Mouse (Mus musculus) brown adipose tissue, adult 24 weeks (tissue): ENCODE measurements around the gene Zfp637. TPM values are rescaled to one million over a fixed set of nuclear protein-coding genes. Genes with fewer than 3 reads are reported as not detected.
"Not testable (repeated sequence)": the region's sequence is repeated elsewhere in the genome, so short reads cannot be mapped to it uniquely, and the experiment has no call there.

Source experiments
- H3K27ac ChIP-seq: fragments of 200-500 bp; replicated peaks from 2 replicates; pipeline ENCODE4 v1.5.1; 2012; ENCODE audit warnings: low read depth, mild to moderate bottlenecking, low read length
- H3K4me1 ChIP-seq: fragments of 200-500 bp; 2 replicates; pipeline ENCODE4 v1.6.1; 2012; ENCODE audit warnings: low read length, mixed read lengths; ENCODE audit not compliant: control insufficient read depth, insufficient read depth, insufficient read length
- H3K4me3 ChIP-seq: fragments of 200-500 bp; 2 replicates; pipeline ENCODE4 v1.5.1; 2012; ENCODE audit warnings: low read depth, mild to moderate bottlenecking, low read length, moderate library complexity; ENCODE audit not compliant: insufficient read depth
- polyA plus RNA-seq: library from polyadenylated mRNA; stranded (reverse); fragments of >200 nt; gene quantifications from 2 replicates; pipeline ENCODE4 v1.2.4, GENCODE M21; 2012; ENCODE audit not compliant: missing spikeins, insufficient read depth, insufficient read length

Gene Zfp637
- polyA plus RNA-seq, 1 experiment, result 40.5 TPM

- H3K4me1 ChIP-seq, result no peaks in the 10 kb centered on the region
- H3K4me3 ChIP-seq, result no peak overlapping the region
- no peak overlapping the region for H3K27ac ChIP-seq
These were observed 6.8 kb downstream of the Zfp637 start for GRCm38 (mm10) chr6:117847772-117848171.

GRCm38 (mm10) chr6:117848577-117848976 is 7.6 kb downstream of the Zfp637 start:
- Histone ChIP-seq H3K4me3 (no peak overlapping the region), H3K27ac (no peak overlapping the region), H3K4me1 (no peaks in the 10 kb centered on the region)

GRCm38 (mm10) chr6:117851747-117852146 is 10.8 kb downstream of the Zfp637 start:
- no peak overlapping the region for H3K27ac ChIP-seq
- no peak overlapping the region for H3K4me3 ChIP-seq
- no peaks in the 10 kb centered on the region for H3K4me1 ChIP-seq

GRCm38 (mm10) chr6:117857990-117858389 is 17.0 kb downstream of the Zfp637 start:
- Histone ChIP-seq H3K4me3 (no peak overlapping the region), H3K27ac (no peak overlapping the region), H3K4me1 (peaks cover under 1% of the 10 kb centered on the region)

GRCm38 (mm10) chr6:117861848-117862247 is 20.9 kb downstream of the Zfp637 start, which contains the start of gene Zfp239:
Gene Zfp239, plus strand, starts transcription at chr6:117862100.
- Histone ChIP-seq H3K4me1 (peaks cover 5% of the 10 kb centered on the region), H3K27ac (no peak within 1 kb of the TSS), H3K4me3 (peak within 1 kb of the TSS; percentile 87)

GRCm38 (mm10) chr6:117862465-117862864 is 21.5 kb downstream of the Zfp637 start:
- H3K4me3 ChIP-seq, result no peak overlapping the region
- H3K4me1 ChIP-seq, result peaks cover 5% of the 10 kb centered on the region
- H3K27ac ChIP-seq, result no peak overlapping the region

- Histone ChIP-seq H3K27ac (no peak overlapping the region), H3K4me3 (peak overlapping the region; percentile 87)
These were observed 22.1 kb downstream of the Zfp637 start for GRCm38 (mm10) chr6:117862899-117863620.

GRCm38 (mm10) chr6:117863751-117864150 is 22.8 kb downstream of the Zfp637 start:
- Histone ChIP-seq H3K27ac (no peak overlapping the region), H3K4me1 (peaks cover 5% of the 10 kb centered on the region), H3K4me3 (no peak overlapping the region)

More at GRCm38 (mm10) chr6:117862899-117863620, 22.1 kb downstream of the Zfp637 start:
- H3K4me1 ChIP-seq, result peaks cover 5% of the 10 kb centered on the region

- Histone ChIP-seq H3K27ac (no peak overlapping the region), H3K4me1 (peaks cover 2% of the 10 kb centered on the region; the same call in 1 of the 2 replicates), H3K4me3 (no peak overlapping the region)
These were observed 27.2 kb downstream of the Zfp637 start for GRCm38 (mm10) chr6:117868187-117868586.

GRCm38 (mm10) chr6:117871034-117871433 is 30.1 kb downstream of the Zfp637 start:
- H3K27ac ChIP-seq, result no peak overlapping the region
- H3K4me3 ChIP-seq, result no peak overlapping the region
- H3K4me1 ChIP-seq, result no peaks in the 10 kb centered on the region; the same call in 1 of the 2 replicates

- H3K4me1 ChIP-seq, H3K4me3 ChIP-seq: not testable (repeated sequence)
These were observed 32.5 kb downstream of the Zfp637 start for GRCm38 (mm10) chr6:117873450-117873849.

GRCm38 (mm10) chr6:117874621-117875281 is 33.8 kb downstream of the Zfp637 start:
- H3K4me3 ChIP-seq, result no peak overlapping the region
- no peak overlapping the region for H3K27ac ChIP-seq

More at GRCm38 (mm10) chr6:117873450-117873849, 32.5 kb downstream of the Zfp637 start:
- H3K27ac ChIP-seq, result not testable (repeated sequence)

GRCm38 (mm10) chr6:117878700-117879407 is 37.9 kb downstream of the Zfp637 start:
- Histone ChIP-seq H3K27ac (peak overlapping the region; percentile 99), H3K4me1 (peaks cover 7% of the 10 kb centered on the region; the same call in 1 of the 2 replicates)

More at GRCm38 (mm10) chr6:117874621-117875281, 33.8 kb downstream of the Zfp637 start:
- no peaks in the 10 kb centered on the region; the same call in 1 of the 2 replicates for H3K4me1 ChIP-seq

GRCm38 (mm10) chr6:117879408-117880115 is 38.6 kb downstream of the Zfp637 start:
- H3K4me3 ChIP-seq, result peak overlapping the region; percentile 76
- H3K27ac ChIP-seq, result peak overlapping the region; percentile 99
- peaks cover 7% of the 10 kb centered on the region; the same call in 1 of the 2 replicates for H3K4me1 ChIP-seq

More at GRCm38 (mm10) chr6:117878700-117879407, 37.9 kb downstream of the Zfp637 start:
- H3K4me3 ChIP-seq, result peak overlapping the region; percentile 76
